Mouse (Mus musculus) layer of hippocampus, adult 11-12 months (tissue): ENCODE measurements at regions not wholly inside any gene's neighbourhood (a gene's known extent, or its start where the extent isn't known, plus 50 kb on each side); places are given as distances from the start of the nearest gene placed in this dataset.

Experiments
- DNase-seq: peaks from one replicate; pipeline ENCODE4 v3.0.0; 2022; ENCODE audit warnings: low spot score

GRCm38 (mm10) chr9:33934071-33934470 is 551.6 kb upstream of the Kirrel3 start:
- no peak for DNase-seq

- no peak for DNase-seq
Observed at GRCm38 (mm10) chr9:33954319-33954718, 531.4 kb upstream of the Kirrel3 start.
